Mouse (Mus musculus) liver, adult 2 months (tissue): ENCODE results near the gene Babam2. TPM values are rescaled to one million over a fixed set of nuclear protein-coding genes. Genes with fewer than 3 reads are reported as not detected.

Experiments
- DNase-seq: peaks from one replicate; pipeline ENCODE4 v3.0.0-alpha.2; 2011; ENCODE audit warnings: low read depth, low spot score; ENCODE audit errors: extremely low read depth
- H3K27ac ChIP-seq: fragments of 200-500 bp; replicated peaks from 2 replicates; pipeline ENCODE4 v1.5.1; 2012; ENCODE audit warnings: low read depth, mild to moderate bottlenecking, control low read depth, inconsistent platforms, low read length; ENCODE audit not compliant: insufficient read depth
- H3K27me3 ChIP-seq: fragments of 200-500 bp; 2 replicates; pipeline ENCODE4 v1.6.1; 2012; ENCODE audit warnings: mild to moderate bottlenecking, moderate library complexity, low read length, inconsistent platforms; ENCODE audit not compliant: control insufficient read depth, insufficient read depth
- H3K36me3 ChIP-seq: fragments of 200-500 bp; 2 replicates; pipeline ENCODE4 v1.6.1; 2012; ENCODE audit warnings: low read length, inconsistent platforms; ENCODE audit not compliant: control insufficient read depth, insufficient read depth
- H3K4me1 ChIP-seq: fragments of 200-500 bp; 2 replicates; pipeline ENCODE4 v1.6.1; 2011; ENCODE audit warnings: low read length; ENCODE audit not compliant: control insufficient read depth, insufficient read depth
- H3K4me3 ChIP-seq: fragments of 200-500 bp; 2 replicates; pipeline ENCODE4 v1.5.1; 2011; ENCODE audit warnings: low read depth, mild to moderate bottlenecking, control low read depth, low read length, moderate library complexity; ENCODE audit not compliant: insufficient read depth
- H3K79me2 ChIP-seq: fragments of 200-500 bp; 2 replicates; pipeline ENCODE4 v1.6.1; 2012; ENCODE audit warnings: inconsistent platforms, mild to moderate bottlenecking, low read length, moderate library complexity; ENCODE audit not compliant: control insufficient read depth, insufficient read depth
- H3K9ac ChIP-seq: fragments of 200-500 bp; 2 replicates; pipeline ENCODE4 v1.6.1; 2012; ENCODE audit warnings: low read depth, mild to moderate bottlenecking, control low read depth, inconsistent platforms, low read length
- CTCF ChIP-seq: fragments of 200-500 bp; IDR thresholded peaks from 2 replicates; pipeline ENCODE4 v1.5.1; 2011; ENCODE audit warnings: low read depth, low read length, control low read depth
- POLR2A ChIP-seq: fragments of 200-500 bp; IDR thresholded peaks from 2 replicates; pipeline ENCODE4 v1.6.1; 2011; ENCODE audit warnings: low read length, control low read depth; ENCODE audit not compliant: insufficient read depth; ENCODE audit errors: extremely low read depth
- WGBS: fragments of 180-500 bp; shearing (Covaris S2); methylation state at CpG from one replicate; pipeline ENCODE4 v1.1.7; 2018; 5-methylcytosine and 5-hydroxymethylcytosine counted together
- polyA plus RNA-seq: library from polyadenylated mRNA; depleted of rRNA; stranded (reverse); fragments of >200 nt; gene quantifications from 2 replicates; pipeline ENCODE4 v1.2.3, GENCODE M21; 2012
- total RNA-seq: library from RNA; depleted of rRNA; stranded (reverse); fragments of >200 nt; gene quantifications from 2 replicates; pipeline ENCODE4 v1.2.3, GENCODE M21; 2014

Gene Babam2
- total and polyA plus RNA-seq, 2 experiments: 18.9 to 20.1 TPM

GRCm38 (mm10) chr5:31814068-31814467 is 116.6 kb downstream of the Babam2 start:
- H3K27me3 ChIP-seq: no peaks in the 10 kb centered on the region
- DNase-seq: no peak
- TF ChIP-seq POLR2A (no peak), CTCF (no peak)
- H3K4me1 ChIP-seq: no peaks in the 10 kb centered on the region
- H3K27ac ChIP-seq: no peak overlapping the region
- no peaks in the 10 kb centered on the region for H3K36me3 ChIP-seq
- H3K4me3 ChIP-seq: no peak overlapping the region
- H3K9ac ChIP-seq: no peak overlapping the region
- 92% methylated on average over 4 of the region's 4 CpGs for WGBS
- no peaks in the 10 kb centered on the region for H3K79me2 ChIP-seq

DNA sequence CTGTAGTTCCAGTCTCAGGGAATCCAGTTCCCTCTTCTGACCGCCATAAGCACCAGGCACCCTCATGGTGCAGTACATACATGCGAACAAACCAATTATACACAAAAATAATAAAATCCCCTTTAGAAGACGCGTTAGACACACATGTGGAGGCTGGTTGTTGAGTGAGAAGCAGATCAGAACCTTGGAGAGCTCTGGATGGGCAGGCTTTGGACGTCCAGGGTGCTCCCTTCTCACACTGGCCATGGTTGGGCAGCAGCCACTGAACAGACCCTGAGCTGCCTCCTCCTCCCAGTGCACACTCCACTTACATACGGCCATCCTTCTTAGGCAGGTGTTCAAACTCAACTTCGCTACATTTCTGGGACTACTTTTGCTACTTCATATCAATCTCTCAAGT is 117.6 kb downstream of the Babam2 start:
- 91% methylated on average over 7 of the region's 7 CpGs for WGBS
- Histone ChIP-seq H3K27ac (no peak overlapping the region), H3K36me3 (no peaks in the 10 kb centered on the region), H3K79me2 (no peaks in the 10 kb centered on the region), H3K27me3 (no peaks in the 10 kb centered on the region), H3K4me1 (no peaks in the 10 kb centered on the region), H3K9ac (no peak overlapping the region), H3K4me3 (no peak overlapping the region)
- TF ChIP-seq CTCF: no peak
- no peak for TF ChIP-seq POLR2A
- no peak for DNase-seq

DNA sequence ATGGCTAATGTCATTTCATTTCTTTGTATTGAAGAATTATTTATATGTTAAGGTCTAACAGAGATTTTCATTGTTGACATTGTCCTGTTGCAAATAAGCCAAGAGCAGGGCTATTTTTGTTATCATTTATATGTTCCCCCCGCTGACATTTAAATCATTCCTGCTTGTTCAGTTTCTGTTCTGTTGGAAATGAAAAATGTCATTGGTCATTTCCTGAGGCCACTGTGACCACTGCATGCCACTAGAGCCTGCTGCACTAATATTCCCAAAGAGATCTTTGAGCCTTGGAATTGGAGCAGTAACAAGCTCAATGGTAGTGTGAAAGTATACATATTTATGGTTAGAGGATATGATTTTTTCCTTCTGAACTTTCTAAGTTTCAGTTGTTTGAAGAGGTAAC is 118.6 kb downstream of the Babam2 start:
- no peaks in the 10 kb centered on the region for H3K79me2 ChIP-seq
- no peak overlapping the region for H3K9ac ChIP-seq
- no peaks in the 10 kb centered on the region for H3K4me1 ChIP-seq
- H3K4me3 ChIP-seq: no peak overlapping the region
- no peaks in the 10 kb centered on the region for H3K36me3 ChIP-seq
- no peak overlapping the region for H3K27ac ChIP-seq
- WGBS: 69% methylated on average over 1 of the region's 1 CpGs
- no peak for TF ChIP-seq CTCF
- TF ChIP-seq POLR2A: no peak
- DNase-seq: no peak
- H3K27me3 ChIP-seq: no peaks in the 10 kb centered on the region

GRCm38 (mm10) chr5:31820801-31821200 is 123.3 kb downstream of the Babam2 start:
- no peaks in the 10 kb centered on the region for H3K36me3 ChIP-seq
- 86% methylated on average over 3 of the region's 3 CpGs for WGBS
- H3K27ac ChIP-seq: no peak overlapping the region
- H3K27me3 ChIP-seq: no peaks in the 10 kb centered on the region
- TF ChIP-seq CTCF: no peak
- TF ChIP-seq POLR2A: no peak
- no peaks in the 10 kb centered on the region; the same call in 1 of the 2 replicates for H3K79me2 ChIP-seq
- no peak overlapping the region for H3K4me3 ChIP-seq
- H3K4me1 ChIP-seq: no peaks in the 10 kb centered on the region; the same call in 1 of the 2 replicates
- H3K9ac ChIP-seq: no peak overlapping the region
- DNase-seq: no peak

DNA sequence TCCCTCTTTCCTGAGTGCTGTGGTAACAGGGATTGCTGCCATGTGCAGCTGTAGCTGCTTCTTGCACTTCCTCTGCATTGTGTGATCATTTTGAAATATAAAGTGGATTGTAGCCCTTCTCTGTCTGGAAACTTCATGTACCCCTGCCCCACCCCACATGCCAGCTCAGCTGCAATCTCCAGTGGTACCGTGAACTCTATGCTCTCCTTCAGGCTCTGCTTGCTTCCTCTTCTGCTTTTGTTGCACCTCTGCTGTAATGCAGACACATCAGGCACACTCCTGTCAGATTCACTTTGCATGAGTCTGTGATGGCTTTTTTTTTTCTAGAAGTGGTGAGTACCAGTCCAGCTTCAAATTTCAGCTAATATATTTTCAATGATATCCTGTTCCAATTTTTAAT is 123.7 kb downstream of the Babam2 start:
- Histone ChIP-seq H3K9ac (no peak overlapping the region), H3K4me3 (no peak overlapping the region), H3K27ac (no peak overlapping the region), H3K4me1 (no peaks in the 10 kb centered on the region; the same call in 1 of the 2 replicates), H3K27me3 (no peaks in the 10 kb centered on the region), H3K36me3 (no peaks in the 10 kb centered on the region), H3K79me2 (no peaks in the 10 kb centered on the region; the same call in 1 of the 2 replicates)
- DNase-seq: no peak
- 88% methylated on average over 1 of the region's 1 CpGs for WGBS
- TF ChIP-seq POLR2A: no peak
- no peak for TF ChIP-seq CTCF

- Histone ChIP-seq H3K4me1 (no peaks in the 10 kb centered on the region; the same call in 1 of the 2 replicates), H3K27me3 (no peaks in the 10 kb centered on the region), H3K4me3 (no peak overlapping the region), H3K79me2 (no peaks in the 10 kb centered on the region; the same call in 1 of the 2 replicates), H3K27ac (no peak overlapping the region), H3K9ac (no peak overlapping the region), H3K36me3 (no peaks in the 10 kb centered on the region)
- no peak for TF ChIP-seq POLR2A
- TF ChIP-seq CTCF: no peak
- DNase-seq: peak; percentile 16
- WGBS: 68% methylated on average over 3 of the region's 3 CpGs
These were observed 126.2 kb downstream of the Babam2 start for GRCm38 (mm10) chr5:31823673-31824072.
